Mouse (Mus musculus) bone marrow macrophage, adult 2 months (primary cell): ENCODE data around the gene Olfr469.
"Not testable (repeated sequence)": the region's sequence is repeated elsewhere in the genome, so short reads cannot be mapped to it uniquely, and the experiment has no call there.

Experiments used
- CTCF ChIP-seq: IDR thresholded peaks from 2 replicates; pipeline ENCODE4 v1.5.1; 2012; ENCODE audit warnings: low read depth, mild to moderate bottlenecking, low read length, moderate library complexity
- POLR2A ChIP-seq: IDR thresholded peaks from 2 replicates; pipeline ENCODE4 v1.6.1; 2012; ENCODE audit warnings: mild to moderate bottlenecking, low read depth, low read length, borderline replicate concordance

- not testable (repeated sequence) for TF ChIP-seq POLR2A, CTCF
Measured at GRCm38 (mm10) chr7:107823867-107824266, 1.5 kb downstream of the Olfr469 start.
